Mouse (Mus musculus) CH12.LX (cell line): ENCODE data around the gene Cops7a. TPM values are rescaled to one million over a fixed set of nuclear protein-coding genes. Genes with fewer than 3 reads are reported as not detected.
A peak's percentile ranks its signal among the peaks of the same experiment; 100 is the strongest.

Experiments
- DNase-seq: peaks from one replicate; pipeline ENCODE4 v3.0.0-alpha.2; 2013; ENCODE audit errors: extremely low read depth
- H3K27ac ChIP-seq: 2 replicates; pipeline ENCODE4 v1.5.1; 2012; ENCODE audit warnings: low read depth, mild to moderate bottlenecking, control low read depth, moderate library complexity; ENCODE audit not compliant: insufficient read depth
- H3K27me3 ChIP-seq: replicated peaks from 2 replicates; pipeline ENCODE3; 2012; ENCODE audit warnings: inconsistent platforms
- H3K36me3 ChIP-seq, 2 experiments: replicated peaks in 1 of 2; 2 replicates each; pipeline versions ENCODE3 to v1.6.1; 2012; ENCODE audit warnings: inconsistent platforms in 1 of 2, low read length in 1 of 2, mild to moderate bottlenecking in 1 of 2, mixed read lengths in 1 of 2, moderate library complexity in 1 of 2; ENCODE audit not compliant: control insufficient read depth in 1 of 2, insufficient read depth in 1 of 2
- H3K4me1 ChIP-seq, 2 experiments: 2 replicates each; pipeline ENCODE4 v1.6.1; 2012; ENCODE audit warnings: inconsistent platforms in 1 of 2, moderate library complexity in 1 of 2; ENCODE audit not compliant: insufficient read depth in 2 of 2, control insufficient read depth in 1 of 2
- H3K4me2 ChIP-seq: 2 replicates; pipeline ENCODE4 v1.6.1; 2012; ENCODE audit warnings: low read depth, mild to moderate bottlenecking, control low read depth; ENCODE audit not compliant: poor library complexity, insufficient read depth, severe bottlenecking
- H3K4me3 ChIP-seq, 3 experiments: fragments of 150-350 bp in 1 of 3; sonication (generic) in 1 of 3; replicated peaks in 1 of 3; 2 replicates each; pipeline versions ENCODE3 to v1.5.1; 2011 to 2012; ENCODE audit warnings: low read depth in 2 of 3, low read length in 2 of 3, mild to moderate bottlenecking in 2 of 3, moderate library complexity in 2 of 3, control low read depth in 1 of 3, improper control_type of control experiment in 1 of 3, inconsistent platforms in 1 of 3, mixed read lengths in 1 of 3; ENCODE audit not compliant: poor library complexity in 1 of 3
- H3K79me2 ChIP-seq: replicated peaks from 2 replicates; pipeline ENCODE4 v1.6.1; 2012; ENCODE audit warnings: mild to moderate bottlenecking, moderate library complexity; ENCODE audit not compliant: control insufficient read depth, poor library complexity, insufficient read depth, severe bottlenecking; ENCODE audit errors: extremely low read depth
- H3K9ac ChIP-seq: 2 replicates; pipeline ENCODE4 v1.6.1; 2012; ENCODE audit warnings: low read depth, mild to moderate bottlenecking, control low read depth, moderate library complexity; ENCODE audit not compliant: insufficient read depth
- H3K9me3 ChIP-seq: replicated peaks from 2 replicates; pipeline ENCODE3; 2012; ENCODE audit warnings: low read length, inconsistent platforms, mixed read lengths
- BHLHE40 ChIP-seq: IDR thresholded peaks from 2 replicates; pipeline ENCODE4 v1.6.1; 2011; ENCODE audit warnings: mild to moderate bottlenecking, low read depth, low read length, improper control_type of control experiment
- CHD1 ChIP-seq: IDR thresholded peaks from 2 replicates; pipeline ENCODE4 v1.6.1; 2012; ENCODE audit warnings: low read depth, low read length, improper control_type of control experiment, inconsistent platforms
- CHD2 ChIP-seq: IDR thresholded peaks from 2 replicates; pipeline ENCODE4 v1.6.1; 2011; ENCODE audit warnings: low read length, improper control_type of control experiment
- CTCF ChIP-seq, 2 experiments: IDR thresholded peaks in 1 of 2; conservative IDR thresholded peaks in 1 of 2; 2 replicates each; pipeline ENCODE4 v1.5.1; 2011 to 2012; ENCODE audit warnings: low read depth in 2 of 2, low read length in 2 of 2, improper control_type of control experiment in 1 of 2, inconsistent platforms in 1 of 2, mild to moderate bottlenecking in 1 of 2, moderate library complexity in 1 of 2
- E2F4 ChIP-seq: IDR thresholded peaks from 2 replicates; pipeline ENCODE4 v1.6.1; 2011; ENCODE audit warnings: low read depth, low read length, improper control_type of control experiment; ENCODE audit not compliant: insufficient replicate concordance
- ELF1 ChIP-seq: IDR thresholded peaks from 2 replicates; pipeline ENCODE4 v1.6.1; 2014; ENCODE audit warnings: low read depth, mild to moderate bottlenecking, inconsistent platforms, low read length, improper control_type of control experiment
- EP300 ChIP-seq: IDR thresholded peaks from 2 replicates; pipeline ENCODE4 v1.6.1; 2011; ENCODE audit warnings: low read length, improper control_type of control experiment
- ETS1 ChIP-seq: conservative IDR thresholded peaks from 2 replicates; pipeline ENCODE4 v1.6.1; 2012; ENCODE audit warnings: low read depth, mild to moderate bottlenecking, inconsistent platforms, low read length, improper control_type of control experiment, moderate library complexity
- GABPA ChIP-seq: IDR thresholded peaks from 2 replicates; pipeline ENCODE4 v1.6.1; 2012; ENCODE audit warnings: low read depth, low read length, improper control_type of control experiment, inconsistent platforms; ENCODE audit not compliant: insufficient replicate concordance
- HCFC1 ChIP-seq: IDR thresholded peaks from 2 replicates; pipeline ENCODE4 v1.6.1; 2012; ENCODE audit warnings: low read depth, mild to moderate bottlenecking, inconsistent platforms, low read length, improper control_type of control experiment
- IRF4 ChIP-seq: IDR thresholded peaks from 2 replicates; pipeline ENCODE4 v1.6.1; 2014; ENCODE audit warnings: low read depth, mild to moderate bottlenecking, inconsistent platforms, low read length, improper control_type of control experiment
- JUN ChIP-seq: IDR thresholded peaks from 2 replicates; pipeline ENCODE4 v1.6.1; 2011; ENCODE audit warnings: low read depth, mild to moderate bottlenecking, low read length, improper control_type of control experiment, moderate library complexity; ENCODE audit not compliant: insufficient read depth
- JUND ChIP-seq: conservative IDR thresholded peaks from 2 replicates; pipeline ENCODE4 v1.6.1; 2011; ENCODE audit warnings: low read depth, low read length, improper control_type of control experiment
- KAT2A ChIP-seq: IDR thresholded peaks from 2 replicates; pipeline ENCODE4 v1.6.1; 2012; ENCODE audit warnings: low read length, improper control_type of control experiment, inconsistent platforms; ENCODE audit not compliant: insufficient replicate concordance
- MAFK ChIP-seq: IDR thresholded peaks from 2 replicates; pipeline ENCODE4 v1.6.1; 2011; ENCODE audit warnings: low read length, improper control_type of control experiment; ENCODE audit not compliant: insufficient replicate concordance
- MAX ChIP-seq: IDR thresholded peaks from 2 replicates; pipeline ENCODE4 v1.6.1; 2011; ENCODE audit warnings: low read length, improper control_type of control experiment
- MAZ ChIP-seq: IDR thresholded peaks from 2 replicates; pipeline ENCODE4 v1.6.1; 2012; ENCODE audit warnings: low read depth, mild to moderate bottlenecking, inconsistent platforms, low read length, improper control_type of control experiment, moderate library complexity
- MEF2A ChIP-seq: IDR thresholded peaks from 2 replicates; pipeline ENCODE4 v1.6.1; 2014; ENCODE audit warnings: low read depth, mild to moderate bottlenecking, inconsistent platforms, low read length, improper control_type of control experiment, borderline replicate concordance
- MXI1 ChIP-seq: IDR thresholded peaks from 2 replicates; pipeline ENCODE4 v1.6.1; 2011; ENCODE audit warnings: mild to moderate bottlenecking, low read depth, low read length, improper control_type of control experiment
- MYC ChIP-seq: IDR thresholded peaks from 2 replicates; pipeline ENCODE4 v1.6.1; 2011; ENCODE audit warnings: low read depth, mild to moderate bottlenecking, improper control_type of control experiment, low read length
- NELFE ChIP-seq: IDR thresholded peaks from 2 replicates; pipeline ENCODE4 v1.6.1; 2011; ENCODE audit warnings: low read depth, low read length, improper control_type of control experiment
- NRF1 ChIP-seq: IDR thresholded peaks from 2 replicates; pipeline ENCODE4 v1.6.1; 2014; ENCODE audit warnings: low read depth, mild to moderate bottlenecking, inconsistent platforms, low read length, improper control_type of control experiment, moderate library complexity
- PAX5 ChIP-seq: IDR thresholded peaks from 2 replicates; pipeline ENCODE4 v1.6.1; 2012; ENCODE audit warnings: low read length, inconsistent platforms, mixed read lengths
- POLR2A ChIP-seq: IDR thresholded peaks from 2 replicates; pipeline ENCODE4 v1.6.1; 2011; ENCODE audit warnings: low read depth, mild to moderate bottlenecking, improper control_type of control experiment, low read length
- POLR2AphosphoS2 ChIP-seq: IDR thresholded peaks from 2 replicates; pipeline ENCODE4 v1.6.1; 2011; ENCODE audit warnings: low read depth, low read length, improper control_type of control experiment
- RAD21 ChIP-seq: IDR thresholded peaks from 2 replicates; pipeline ENCODE4 v1.6.1; 2011; ENCODE audit warnings: low read depth, mild to moderate bottlenecking, low read length, improper control_type of control experiment, moderate library complexity
- RCOR1 ChIP-seq: conservative IDR thresholded peaks from 2 replicates; pipeline ENCODE4 v1.6.1; 2012; ENCODE audit warnings: low read depth, mild to moderate bottlenecking, inconsistent platforms, low read length, improper control_type of control experiment
- SIN3A ChIP-seq: IDR thresholded peaks from 2 replicates; pipeline ENCODE4 v1.6.1; 2012; ENCODE audit warnings: low read length, improper control_type of control experiment, inconsistent platforms
- SMC3 ChIP-seq: IDR thresholded peaks from 2 replicates; pipeline ENCODE4 v1.6.1; 2011; ENCODE audit warnings: low read depth, low read length, improper control_type of control experiment
- TBP ChIP-seq: conservative IDR thresholded peaks from 2 replicates; pipeline ENCODE4 v1.6.1; 2011; ENCODE audit warnings: low read depth, low read length, improper control_type of control experiment
- TCF12 ChIP-seq: IDR thresholded peaks from 2 replicates; pipeline ENCODE4 v1.6.1; 2014; ENCODE audit warnings: low read depth, mild to moderate bottlenecking, inconsistent platforms, low read length, improper control_type of control experiment
- UBTF ChIP-seq: IDR thresholded peaks from 2 replicates; pipeline ENCODE4 v1.6.1; 2012; ENCODE audit warnings: low read depth, mild to moderate bottlenecking, inconsistent platforms, low read length, improper control_type of control experiment, moderate library complexity
- USF1 ChIP-seq: IDR thresholded peaks from 2 replicates; pipeline ENCODE4 v1.6.1; 2014; ENCODE audit warnings: low read depth, mild to moderate bottlenecking, inconsistent platforms, low read length, improper control_type of control experiment
- USF2 ChIP-seq: conservative IDR thresholded peaks from 2 replicates; pipeline ENCODE4 v1.6.1; 2011; ENCODE audit warnings: low read depth, low read length, improper control_type of control experiment
- ZC3H11A ChIP-seq: IDR thresholded peaks from 2 replicates; pipeline ENCODE4 v1.6.1; 2012; ENCODE audit warnings: low read depth, mild to moderate bottlenecking, inconsistent platforms, low read length, improper control_type of control experiment
- ZKSCAN1 ChIP-seq: IDR thresholded peaks from 2 replicates; pipeline ENCODE4 v1.6.1; 2012; ENCODE audit warnings: low read depth, inconsistent platforms, low read length, improper control_type of control experiment, borderline replicate concordance
- ZMIZ1 ChIP-seq: IDR thresholded peaks from 2 replicates; pipeline ENCODE4 v1.6.1; 2012; ENCODE audit warnings: low read depth, mild to moderate bottlenecking, inconsistent platforms, low read length, improper control_type of control experiment
- ZNF384 ChIP-seq: IDR thresholded peaks from 2 replicates; pipeline ENCODE4 v1.6.1; 2012; ENCODE audit warnings: low read depth, low read length, improper control_type of control experiment, inconsistent platforms
- dilution Hi-C: fragments of 300-500 bp; cut with MboI; formaldehyde crosslinking; loops from 2 replicates; pipeline ENCODE4 v1.14.3; 2020; ENCODE audit warnings: low sequenced_read_pairs; ENCODE audit not compliant: extremely low pct_unique_long_range_greater_than_20kb, extremely low pct_ligation_motif_present
- in situ Hi-C: fragments of 300-500 bp; cut with MboI; formaldehyde crosslinking; loops from 3 replicates; pipeline ENCODE4 v1.14.3; 2019; ENCODE audit warnings: low sequenced_read_pairs, low pct_ligation_motif_present, low pct_unique_long_range_greater_than_20kb, mixed read lengths
- polyA plus RNA-seq: library from polyadenylated mRNA; unstranded; fragments of >175 nt; gene quantifications from 2 replicates; pipeline ENCODE4 v1.2.1, GENCODE M21; 2012; ENCODE audit warnings: low read depth; ENCODE audit not compliant: insufficient read length
- total RNA-seq, 2 experiments: library from RNA; depleted of rRNA; stranded (reverse); fragments of 300-350 nt in 1 of 2; fragments of >200 nt in 1 of 2; gene quantifications; 2 replicates each; pipeline ENCODE4 v1.2.3; 2012 to 2014

Cops7a gene
- total RNA-seq (2012; rRNA removed) (85.6 and 104 TPM in 2 replicates), total RNA-seq (2014; rRNA removed) (62.8 and 73.2 TPM in 2 replicates), polyA plus RNA-seq (98.6 and 114 TPM in 2 replicates)

- H3K4me1 ChIP-seq, result peaks cover 2 to 28% of the 10 kb centered on the region in 2 experiments; a peak in 3 of 4 replicates
- peak; percentile 93 for DNase-seq
- peak within 1 kb of the TSS; percentile 99 for H3K4me2 ChIP-seq
- H3K9me3 ChIP-seq, result peaks cover 8% of the 10 kb centered on the region
- peak within 1 kb of the TSS; percentile 99 for H3K9ac ChIP-seq
- peaks cover 26% of the 10 kb centered on the region for H3K79me2 ChIP-seq
- H3K27ac ChIP-seq, result peak within 1 kb of the TSS; percentile 72
- peaks cover 20 to 52% of the 10 kb centered on the region in 2 experiments for H3K36me3 ChIP-seq
- TF ChIP-seq ZC3H11A (no peak), MEF2A (peak; percentile 79), EP300 (no peak), ZNF384 (no peak), JUN (no peak), MAX (peak; percentile 100), ZKSCAN1 (no peak), TBP (peak; percentile 64; the same call in 1 of the 2 replicates), POLR2AphosphoS2 (peak; percentile 91), E2F4 (0 out of 2 replicates have a peak, but pooled peaks have one; percentile 31), NELFE (peak; percentile 79), CTCF (conservative IDR thresholded peaks at IDR 0.05 in 1 of 2, IDR thresholded peaks at IDR 0.05 in 1 of 2; ENCODE audit: low read depth in 2 of 2, low read length in 2 of 2) (no peak), TCF12 (peak; percentile 95), ZMIZ1 (peak; percentile 90), SIN3A (peak; percentile 94; the same call in 1 of the 2 replicates), RAD21 (no peak), UBTF (no peak), SMC3 (no peak), IRF4 (peak; percentile 55; the same call in 1 of the 2 replicates), BHLHE40 (peak; percentile 94), USF2 (peak; percentile 85), ETS1 (peak; percentile 16; the same call in 1 of the 2 replicates), USF1 (peak; percentile 90), KAT2A (peak; percentile 94), CHD2 (peak; percentile 63), CHD1 (no peak), HCFC1 (peak; percentile 97), ELF1 (peak; percentile 98), MAFK (no peak), MAZ (peak; percentile 96), MYC (peak; percentile 99), GABPA (peak; percentile 58; the same call in 1 of the 2 replicates), MXI1 (peak; percentile 98), PAX5 (no peak), POLR2A (peak; percentile 90), JUND (no peak), RCOR1 (no peak), NRF1 (peak; percentile 43)
- in situ Hi-C loops (no loop called here), dilution Hi-C loops (no loop called here)
- peak within 1 kb of the TSS; percentile 84 to 93 (median 86) for H3K4me3 ChIP-seq
- no peaks in the 10 kb centered on the region for H3K27me3 ChIP-seq
Measured at GRCm38 (mm10) chr6:124965088-124965719, at the start of gene Cops7a. Cops7a (minus strand) TSS chr6:124965538.
